ENCODE assay signal across 24 mouse cellular contexts in the genomic region with DNA sequence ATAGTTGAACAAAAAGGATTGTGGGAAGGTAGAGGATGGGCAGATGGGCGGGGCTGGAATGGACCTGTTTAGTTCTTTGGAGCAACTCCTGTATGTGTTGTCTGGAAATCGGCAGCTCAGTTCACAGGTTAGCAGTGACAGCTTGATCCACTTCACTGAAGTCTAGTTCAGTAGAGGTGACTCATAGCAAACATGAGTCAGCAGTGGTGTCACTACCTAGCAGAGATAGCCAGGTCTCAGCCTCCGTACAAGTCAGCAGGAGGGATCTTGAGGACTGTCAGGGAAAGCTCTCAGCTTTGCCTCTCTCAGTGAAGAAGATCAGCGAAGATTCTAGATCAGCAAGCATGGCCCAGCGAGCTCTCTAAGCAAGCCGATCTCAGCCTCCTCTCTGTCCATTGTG. TPM values are rescaled to one million over a fixed set of nuclear protein-coding genes. Genes with fewer than 3 reads are reported as not detected.
DNase-seq lines count a peak whose midpoint lies in the region; ATAC-seq and TF ChIP-seq lines count a peak whose summit lies in the region.
"Had no signal": no experiment of that assay in that cellular context is flagged by ENCODE, and none has a peak within 500 bp of the region (broad histone marks: within the 10 kb centered on the region; RNA-seq: fewer than 3 reads in every experiment).

No protein-coding gene starts in this region.

- H3K27me3 ChIP-seq in CH12.LX (replicated peaks) (no peaks in the 10 kb centered on the region), Patski (no peaks in the 10 kb centered on the region)
- no peaks in the 10 kb centered on the region for H3K27me3 ChIP-seq in midbrain, embryonic 13.5 days
- H3K27me3 ChIP-seq: forebrain, embryonic 15.5 days; heart, embryonic 15.5 days had no signal

- TF ChIP-seq CTCF in CH12.LX (conservative IDR thresholded peaks at IDR 0.05 in 1 of 2, IDR thresholded peaks at IDR 0.05 in 1 of 2; ENCODE audit: low read depth in 2 of 2, low read length in 2 of 2) (no peak), Patski (IDR thresholded peaks at IDR 0.05) (no peak)

- TF ChIP-seq POLR2A in CH12.LX (IDR thresholded peaks at IDR 0.05; ENCODE audit: low read depth, low read length): no peak

- no peak overlapping the region for H3K27ac ChIP-seq in CH12.LX (ENCODE audit: insufficient read depth, low read depth)
- no peak overlapping the region for H3K27ac ChIP-seq in midbrain, embryonic 13.5 days
- H3K27ac ChIP-seq: embryonic facial prominence, embryonic 10.5 days; forebrain, embryonic 15.5 days; heart, adult 2 months; heart, embryonic 15.5 days; hindbrain, embryonic 10.5 days; hindbrain, embryonic 14.5 days had no signal

- H3K79me2 ChIP-seq in CH12.LX (replicated peaks; ENCODE audit: control insufficient read depth, extremely low read depth, insufficient read depth, poor library complexity, severe bottlenecking): no peaks in the 10 kb centered on the region

- H3K4me1 ChIP-seq in CH12.LX (ENCODE audit: control insufficient read depth in 1 of 2, insufficient read depth in 2 of 2): peaks cover 3 to 11% of the 10 kb centered on the region in 2 experiments; a peak in 2 of 4 replicates
- no peaks in the 10 kb centered on the region for H3K4me1 ChIP-seq in midbrain, embryonic 13.5 days (replicated peaks)
- H3K4me1 ChIP-seq: forebrain, embryonic 15.5 days; heart, embryonic 15.5 days; hindbrain, embryonic 10.5 days had no signal

- dilution Hi-C loops in CH12.LX (cut with MboI; ENCODE audit: extremely low pct_ligation_motif_present, extremely low pct_unique_long_range_greater_than_20kb, low sequenced_read_pairs): no loop called here

- WGBS in midbrain, embryonic 13.5 days: 89% methylated on average over 6 of the region's 6 CpGs

- CTCF ChIA-PET in Patski (lab: Charles Lee): interaction anchor here (1.6 kb wide), 1 partner anchor 35 kb away, joined by 4 read pairs; no protein-coding TSS in a partner anchor

- H3K9ac ChIP-seq in CH12.LX (ENCODE audit: insufficient read depth, low read depth): no peak overlapping the region
- no peak overlapping the region for H3K9ac ChIP-seq in midbrain, embryonic 13.5 days (replicated peaks)
- H3K9ac ChIP-seq: forebrain, embryonic 15.5 days; heart, embryonic 15.5 days; hindbrain, embryonic 14.5 days had no signal

- DNase-seq in adrenal gland, adult 2 months: peak; percentile 41
- no peak for DNase-seq in adrenal gland, adult 8-10 months
- DNase-seq in 3134 (ENCODE audit: extremely low read depth, insufficient read length, low spot score) (peak; percentile 66), CH12.LX (ENCODE audit: extremely low read depth) (peak; percentile 42), Patski (ENCODE audit: low read depth, low spot score) (no peak)
- DNase-seq in gastrocnemius, adult 18-20 months (ENCODE audit: low spot score): no peak
- DNase-seq in lung, postnatal 10 days: no peak
- DNase-seq: cerebellum, adult 11-12 months; cerebellum, adult 9-11 months; cerebellum, postnatal 36 days; gastrocnemius, postnatal 10 days; heart, adult 2 months; heart, postnatal 14 days; kidney, adult 8-10 months had no signal

- POLR2A ChIA-PET in Patski (lab: Charles Lee): interaction anchor here (0.7 to 1.3 kb wide), 2 partner anchors 53 to 296 kb away, joined by 3 to 5 read pairs; no protein-coding TSS in a partner anchor

- no peaks in the 10 kb centered on the region for H3K36me3 ChIP-seq in CH12.LX (replicated peaks in 1 of 2; ENCODE audit: control insufficient read depth in 1 of 2, insufficient read depth in 1 of 2, low read length in 1 of 2)
- no peaks in the 10 kb centered on the region for H3K36me3 ChIP-seq in midbrain, embryonic 13.5 days
- H3K36me3 ChIP-seq: embryonic facial prominence, embryonic 10.5 days; forebrain, embryonic 15.5 days; heart, embryonic 15.5 days; hindbrain, embryonic 10.5 days had no signal

- TF ChIP-seq EP300 in CH12.LX (IDR thresholded peaks at IDR 0.05; ENCODE audit: low read length): no peak

- H3K9me3 ChIP-seq in CH12.LX (replicated peaks; ENCODE audit: low read length): no peaks in the 10 kb centered on the region
- H3K9me3 ChIP-seq in midbrain, embryonic 13.5 days: no peaks in the 10 kb centered on the region
- H3K9me3 ChIP-seq: embryonic facial prominence, embryonic 10.5 days; forebrain, embryonic 15.5 days; heart, embryonic 15.5 days; hindbrain, embryonic 10.5 days had no signal

- H3K4me3 ChIP-seq in CH12.LX (replicated peaks in 1 of 3; ENCODE audit: low read depth in 2 of 3, low read length in 2 of 3, poor library complexity in 1 of 3): no peak overlapping the region
- H3K4me3 ChIP-seq in midbrain, embryonic 13.5 days (replicated peaks): no peak overlapping the region
- H3K4me3 ChIP-seq: embryonic facial prominence, embryonic 10.5 days; forebrain, embryonic 15.5 days; heart, adult 2 months; heart, embryonic 15.5 days; hindbrain, embryonic 10.5 days had no signal

- H3K4me2 ChIP-seq in CH12.LX (ENCODE audit: insufficient read depth, low read depth, poor library complexity, severe bottlenecking): no peak overlapping the region
- H3K4me2 ChIP-seq in midbrain, embryonic 13.5 days (replicated peaks): no peak overlapping the region
- H3K4me2 ChIP-seq: forebrain, embryonic 15.5 days; heart, embryonic 11.5 days; heart, embryonic 15.5 days; hindbrain, embryonic 14.5 days had no signal

- in situ Hi-C loops in CH12.LX (cut with MboI; ENCODE audit: low pct_ligation_motif_present, low pct_unique_long_range_greater_than_20kb, low sequenced_read_pairs): no loop called here
- in situ Hi-C loops in Patski (cut with MboI; ENCODE audit: low pct_unique_long_range_greater_than_20kb): no loop called here

- ATAC-seq in Patski: peak; percentile 94
- no peak for ATAC-seq in midbrain, embryonic 13.5 days
- ATAC-seq: activated CD4-positive, CD25-positive, alpha-beta regulatory T cell, adult 4 months; CD4-positive, CD25-positive, alpha-beta regulatory T cell, adult 4 months; forebrain, embryonic 15.5 days; intestine, embryonic 16.5 days had no signal

- no peak for TF ChIP-seq RAD21 in CH12.LX (IDR thresholded peaks at IDR 0.05; ENCODE audit: low read depth, low read length)

TF ChIP-seq in CH12.LX, 34 proteins besides CTCF, POLR2A, EP300 and RAD21:
- TF ChIP-seq JUND (conservative IDR thresholded peaks at IDR 0.05; ENCODE audit: low read depth, low read length) (peak; percentile 18; the same call in 1 of the 2 replicates), JUN (IDR thresholded peaks at IDR 0.05; ENCODE audit: insufficient read depth, low read depth, low read length) (peak; percentile 39; the same call in 1 of the 2 replicates), MAFK (IDR thresholded peaks at IDR 0.05; ENCODE audit: insufficient replicate concordance, low read length) (peak; percentile 55; the same call in 1 of the 2 replicates), MAX (IDR thresholded peaks at IDR 0.05; ENCODE audit: low read length) (no peak), ETS1 (conservative IDR thresholded peaks at IDR 0.05; ENCODE audit: low read depth, low read length) (peak; percentile 36; the same call in 1 of the 2 replicates)

RNA-seq across cellular contexts. Expression of a gene that starts 13.0 kb away (rescaled TPM):
- 10 to 100 TPM; 20.2 to 24.0 TPM for total RNA-seq in adrenal gland, adult 2 months (2021)
- 1.7 and 2.2 TPM in 2 replicates for polyA plus RNA-seq in adrenal gland, adult 2 months (2012; rRNA removed)
- 10 to 100 TPM; 22.6 to 38.7 (median 25.2) TPM for total RNA-seq in adrenal gland, adult 8-10 months (2022)
- 0.08 TPM in 1 of 2 replicates, not detected in the other for total RNA-seq in CH12.LX (2012; rRNA removed)
- 0.32 and 0.39 TPM in 2 replicates for total RNA-seq in CH12.LX (2014; rRNA removed)
- 0.24 and 0.29 TPM in 2 replicates for polyA plus RNA-seq in CH12.LX (2012; ENCODE audit: insufficient read length, low read depth)
- 7.0 TPM for polyA plus RNA-seq in Patski (2021)
- 1 to 10 TPM; 3.8 to 8.0 TPM for total RNA-seq in gastrocnemius, adult 18-20 months (2021)
- 0.22 and 0.68 TPM in 2 replicates for polyA plus RNA-seq in midbrain, embryonic 13.5 days (2015; fragmentation: Nextera tagmentation; extraction: Ambion mirVana)
- polyA plus RNA-seq: activated CD4-positive, CD25-positive, alpha-beta regulatory T cell, adult 4 months; CD4-positive, CD25-positive, alpha-beta regulatory T cell, adult 4 months had no signal

Comparison
In these comparisons a context has a peak if more than half of its experiments do, and no peak if none do; other contexts are left out.
1. DNase-seq: peak in adrenal gland, adult 2 months (single experiment), 3134 (single experiment) and CH12.LX (single experiment); none in adrenal gland, adult 8-10 months (single experiment), Patski (single experiment), gastrocnemius, adult 18-20 months (single experiment) and lung, postnatal 10 days (single experiment).